Mouse (Mus musculus) myocyte (in vitro differentiated cells): Measurements from ENCODE around the gene Btbd18. TPM values are rescaled to one million over a fixed set of nuclear protein-coding genes. Genes with fewer than 3 reads are reported as not detected.

ENCODE experiments used
- H3K27me3 ChIP-seq: one replicate; pipeline ENCODE4 v1.6.1; 2011; ENCODE audit not compliant: control insufficient read depth, insufficient read depth, insufficient read length
- H3K36me3 ChIP-seq: one replicate; pipeline ENCODE4 v1.6.1; 2011; ENCODE audit not compliant: control insufficient read depth, insufficient read depth
- H3K4me2 ChIP-seq: one replicate; pipeline ENCODE4 v1.6.1; 2011; ENCODE audit warnings: low read depth, control low read depth
- H3K4me3 ChIP-seq: one replicate; pipeline ENCODE4 v1.5.1; 2011; ENCODE audit warnings: mild to moderate bottlenecking, control low read depth, moderate library complexity
- H3K79me2 ChIP-seq: one replicate; pipeline ENCODE4 v1.6.1; 2011; ENCODE audit not compliant: control insufficient read depth, insufficient read depth
- H3ac ChIP-seq: one replicate; pipeline ENCODE4 v1.6.1; 2011; ENCODE audit not compliant: control insufficient read depth, insufficient read length
- CEBPB ChIP-seq: IDR thresholded peaks from 2 replicates; pipeline ENCODE4 v1.6.1; 2011; ENCODE audit warnings: mild to moderate bottlenecking, moderate library complexity; ENCODE audit not compliant: poor library complexity, insufficient read depth, severe bottlenecking
- E2F4 ChIP-seq: IDR thresholded peaks from one replicate; pipeline ENCODE4 v1.6.1; 2011; ENCODE audit warnings: mild to moderate bottlenecking, control low read depth, moderate library complexity; ENCODE audit not compliant: insufficient read depth
- MAX ChIP-seq: IDR thresholded peaks from one replicate; pipeline ENCODE4 v1.6.1; 2011; ENCODE audit warnings: low read depth, mild to moderate bottlenecking, control low read depth
- MYOD1 ChIP-seq, 3 experiments: IDR thresholded peaks; one replicate each; pipeline ENCODE4 v1.6.1; 2011; ENCODE audit warnings: control low read depth in 2 of 3, low read depth in 2 of 3, mild to moderate bottlenecking in 2 of 3, moderate library complexity in 1 of 3; ENCODE audit not compliant: insufficient read length in 2 of 3, control insufficient read depth in 1 of 3
- MYOG ChIP-seq, 3 experiments: IDR thresholded peaks; one replicate each; pipeline ENCODE4 v1.6.1; 2011; ENCODE audit warnings: control low read depth in 2 of 3, low read depth in 2 of 3, mild to moderate bottlenecking in 2 of 3; ENCODE audit not compliant: insufficient read length in 2 of 3, control insufficient read depth in 1 of 3, insufficient read depth in 1 of 3
- POLR2A ChIP-seq: IDR thresholded peaks from one replicate; pipeline ENCODE4 v1.6.1; 2011; ENCODE audit warnings: low read depth, mild to moderate bottlenecking, control low read depth, moderate library complexity; ENCODE audit not compliant: insufficient read length
- POLR2AphosphoS2 ChIP-seq: IDR thresholded peaks from one replicate; pipeline ENCODE4 v1.6.1; 2011; ENCODE audit warnings: low read depth, control low read depth; ENCODE audit not compliant: insufficient read length
- REST ChIP-seq: IDR thresholded peaks from one replicate; pipeline ENCODE4 v1.6.1; 2011; ENCODE audit warnings: mild to moderate bottlenecking, control low read depth, moderate library complexity; ENCODE audit not compliant: insufficient read depth, insufficient read length
- SRF ChIP-seq: IDR thresholded peaks from one replicate; pipeline ENCODE4 v1.6.1; 2011; ENCODE audit warnings: low read depth; ENCODE audit not compliant: control insufficient read depth, insufficient read length
- TCF12 ChIP-seq: IDR thresholded peaks from one replicate; pipeline ENCODE4 v1.6.1; 2011; ENCODE audit warnings: mild to moderate bottlenecking, control low read depth; ENCODE audit not compliant: poor library complexity, insufficient read depth, severe bottlenecking
- TCF3 ChIP-seq: IDR thresholded peaks from one replicate; pipeline ENCODE4 v1.6.1; 2011; ENCODE audit warnings: low read depth, control low read depth; ENCODE audit not compliant: insufficient read length
- USF1 ChIP-seq: IDR thresholded peaks from one replicate; pipeline ENCODE4 v1.6.1; 2011; ENCODE audit warnings: low read depth, mild to moderate bottlenecking, control low read depth, moderate library complexity
- polyA plus RNA-seq: library from polyadenylated mRNA; unstranded; fragments of >200 nt; fragmentation: generic; extraction: Trizol; gene quantifications from one replicate; pipeline ENCODE4 v1.2.1, GENCODE M21; 2012; ENCODE audit warnings: missing spikeins

Gene Btbd18
- polyA plus RNA-seq, 1 experiment: 0.01 TPM

DNA sequence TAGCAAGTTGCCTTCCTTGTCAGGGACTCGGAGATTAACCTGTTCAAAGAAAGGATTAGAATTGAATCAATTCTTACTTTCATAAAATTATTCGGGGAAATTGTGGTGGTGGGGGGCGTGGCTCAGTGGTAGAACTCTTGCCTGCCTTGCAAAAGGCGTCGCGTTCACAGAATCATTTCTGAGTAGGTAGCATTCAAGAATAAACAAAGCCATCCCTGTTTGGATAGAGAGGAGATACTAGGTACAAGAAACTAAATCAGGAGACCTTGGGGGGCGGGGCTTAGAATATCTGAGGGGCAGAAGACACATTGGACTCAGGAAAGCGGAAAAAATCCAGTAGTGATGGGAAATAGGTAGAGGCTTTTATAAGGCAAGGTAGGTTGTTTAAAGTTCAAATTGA is 20.1 kb downstream of the Btbd18 start, which contains the start of gene Tmx2:
TSS of gene Tmx2 (minus strand) at position 125 of the 400 bp plus-strand sequence.
- H3ac ChIP-seq: peak within 1 kb of the TSS; percentile 26
- peaks cover 31% of the 10 kb centered on the region for H3K79me2 ChIP-seq
- H3K4me2 ChIP-seq: peak within 1 kb of the TSS; percentile 87
- peak within 1 kb of the TSS; percentile 61 for H3K4me3 ChIP-seq
- H3K27me3 ChIP-seq: no peaks in the 10 kb centered on the region
- TF ChIP-seq TCF12: no peak
- TF ChIP-seq MYOD1 (IDR thresholded peaks at IDR 0.05; ENCODE audit: control insufficient read depth in 1 of 3, insufficient read length in 2 of 3, low read depth in 2 of 3): no peak
- no peak for TF ChIP-seq CEBPB
- no peak for TF ChIP-seq USF1
- H3K36me3 ChIP-seq: no peaks in the 10 kb centered on the region

- Histone ChIP-seq H3K27me3 (no peaks in the 10 kb centered on the region), H3K36me3 (peaks cover 20% of the 10 kb centered on the region), H3K79me2 (peaks cover 17% of the 10 kb centered on the region), H3ac (no peak overlapping the region), H3K4me2 (no peak overlapping the region), H3K4me3 (no peak overlapping the region)
- TF ChIP-seq SRF: no peak
- TF ChIP-seq MYOG (IDR thresholded peaks at IDR 0.05; ENCODE audit: control insufficient read depth in 1 of 3, insufficient read depth in 1 of 3, insufficient read length in 2 of 3, low read depth in 2 of 3): no peak
- TF ChIP-seq MAX: no peak
- TF ChIP-seq POLR2AphosphoS2: no peak
- no peak for TF ChIP-seq USF1
- no peak for TF ChIP-seq CEBPB
- no peak for TF ChIP-seq E2F4
- no peak for TF ChIP-seq POLR2A
- TF ChIP-seq REST: no peak
- TF ChIP-seq TCF3: no peak
- TF ChIP-seq TCF12: no peak
- no peak for TF ChIP-seq MYOD1 (IDR thresholded peaks at IDR 0.05; ENCODE audit: control insufficient read depth in 1 of 3, insufficient read length in 2 of 3, low read depth in 2 of 3)
These were observed 23.8 kb downstream of the Btbd18 start for GRCm38 (mm10) chr2:84682605-84683183.

GRCm38 (mm10) chr2:84688080-84688844 is 29.4 kb downstream of the Btbd18 start:
- no peaks in the 10 kb centered on the region for H3K79me2 ChIP-seq
- H3K27me3 ChIP-seq: no peaks in the 10 kb centered on the region
- H3ac ChIP-seq: no peak overlapping the region
- no peak overlapping the region for H3K4me2 ChIP-seq
- peaks cover 69% of the 10 kb centered on the region for H3K36me3 ChIP-seq
- TF ChIP-seq USF1 (no peak), CEBPB (no peak), REST (no peak), E2F4 (no peak), SRF (no peak), TCF12 (no peak), MYOG (IDR thresholded peaks at IDR 0.05; ENCODE audit: control insufficient read depth in 1 of 3, insufficient read depth in 1 of 3, insufficient read length in 2 of 3, low read depth in 2 of 3) (no peak), POLR2AphosphoS2 (no peak), TCF3 (no peak), MAX (no peak), MYOD1 (IDR thresholded peaks at IDR 0.05; ENCODE audit: control insufficient read depth in 1 of 3, insufficient read length in 2 of 3, low read depth in 2 of 3) (no peak), POLR2A (no peak)
- H3K4me3 ChIP-seq: no peak overlapping the region

DNA sequence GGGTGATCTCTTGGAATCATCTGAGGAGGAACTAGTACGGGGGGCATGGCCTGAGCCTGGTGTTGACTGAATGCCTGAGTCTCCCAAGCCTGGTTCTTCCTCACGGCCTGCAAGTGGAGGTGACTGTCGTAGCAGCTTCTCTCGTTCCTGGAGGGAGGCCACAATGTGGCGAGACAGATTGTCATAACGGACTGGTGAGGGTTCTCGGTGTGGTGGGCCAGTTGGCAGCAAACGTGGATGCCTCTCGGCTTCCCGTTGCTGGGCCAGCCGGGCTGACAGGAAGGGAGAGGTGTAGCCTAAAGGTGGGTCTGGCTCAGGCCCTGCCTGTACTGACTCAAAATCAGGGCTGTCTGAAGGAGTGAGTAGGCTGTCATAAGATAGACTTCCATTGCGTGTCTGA is 31.2 kb downstream of the Btbd18 start:
- Histone ChIP-seq H3K4me3 (no peak overlapping the region), H3ac (no peak overlapping the region), H3K4me2 (no peak overlapping the region), H3K27me3 (no peaks in the 10 kb centered on the region), H3K79me2 (no peaks in the 10 kb centered on the region), H3K36me3 (peaks cover 85% of the 10 kb centered on the region)
- TF ChIP-seq POLR2AphosphoS2: peak; percentile 54
- TF ChIP-seq TCF3: no peak

GRCm38 (mm10) chr2:84695007-84695695 is 36.3 kb downstream of the Btbd18 start:
- Histone ChIP-seq H3K79me2 (no peaks in the 10 kb centered on the region), H3K36me3 (peaks cover 69% of the 10 kb centered on the region)
- TF ChIP-seq MAX (no peak), REST (no peak), POLR2AphosphoS2 (no peak), TCF12 (no peak), TCF3 (no peak), MYOD1 (IDR thresholded peaks at IDR 0.05; ENCODE audit: control insufficient read depth in 1 of 3, insufficient read length in 2 of 3, low read depth in 2 of 3) (no peak), MYOG (IDR thresholded peaks at IDR 0.05; ENCODE audit: control insufficient read depth in 1 of 3, insufficient read depth in 1 of 3, insufficient read length in 2 of 3, low read depth in 2 of 3) (no peak), USF1 (no peak), POLR2A (no peak), SRF (no peak), CEBPB (no peak), E2F4 (no peak)

More at GRCm38 (mm10) chr2:84695007-84695695, 36.3 kb downstream of the Btbd18 start:
- H3K27me3 ChIP-seq: no peaks in the 10 kb centered on the region
- no peak overlapping the region for H3K4me2 ChIP-seq
- no peak overlapping the region for H3ac ChIP-seq
- H3K4me3 ChIP-seq: no peak overlapping the region
